Mouse (Mus musculus) kidney, adult 8-10 months (tissue): ENCODE measurements around the gene Klhdc3.

Experiments
- DNase-seq, 2 experiments: peaks; one replicate each; pipeline ENCODE4 v3.0.0; 2022

The Klhdc3 gene

DNA sequence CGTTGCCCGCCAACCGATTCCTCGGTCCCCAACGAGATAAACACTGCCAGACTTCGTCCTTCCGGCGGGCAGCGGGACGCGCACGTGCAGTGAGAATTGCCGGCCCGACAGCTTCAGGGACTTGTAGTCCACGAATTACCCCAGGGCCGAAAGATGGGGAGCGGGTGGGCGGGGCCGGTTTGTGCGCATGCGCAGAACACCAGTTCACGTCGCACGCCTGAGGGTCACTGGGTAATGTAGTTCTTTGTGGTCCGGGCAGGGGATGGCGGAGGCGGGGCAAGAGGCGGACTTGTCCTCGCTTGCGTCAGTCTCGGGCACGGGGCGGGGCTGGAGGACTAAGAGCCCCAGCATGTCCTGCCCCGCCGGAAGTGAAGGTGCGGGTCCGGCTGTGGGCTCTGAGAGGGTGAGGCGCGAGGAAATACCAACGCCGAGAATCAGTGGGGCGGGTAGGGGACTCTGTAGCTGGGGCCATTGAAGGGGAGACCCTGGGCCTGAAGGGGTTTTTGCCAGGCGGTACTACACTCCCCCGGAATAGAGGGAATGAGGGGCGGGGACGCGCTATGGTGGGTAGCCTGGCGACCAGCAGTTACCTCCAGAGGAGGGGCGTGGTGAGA is at the start of gene Klhdc3:
TSS of gene Klhdc3 (minus strand) at position 155 of the 614 bp plus-strand sequence.
- DNase-seq, result peak; percentile 98

DNA sequence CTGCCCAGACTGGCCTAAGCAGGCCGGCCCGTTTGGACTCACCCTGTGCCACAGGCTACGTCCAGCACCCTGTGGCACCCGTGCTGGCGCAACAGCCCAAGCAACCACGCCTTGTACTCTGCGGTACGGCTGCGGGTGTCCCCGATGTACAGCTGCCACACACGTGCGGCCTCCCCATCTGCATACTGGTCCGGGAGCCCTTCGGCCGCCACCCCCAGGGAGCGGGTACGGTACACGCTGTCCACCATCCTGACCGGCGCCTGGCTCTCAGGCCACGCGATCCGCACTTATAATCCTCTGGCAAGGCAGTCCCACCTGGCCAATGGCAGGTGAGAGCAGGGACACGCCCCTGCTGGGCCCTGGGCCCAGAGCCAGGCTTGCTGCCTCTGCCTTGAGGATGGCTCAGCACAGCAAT is 48.2 kb upstream of the Klhdc3 start, which contains the start of gene Gnmt:
TSS of gene Gnmt (minus strand) at position 265 of the 415 bp plus-strand sequence.
- DNase-seq, result peak; percentile 90 to 92

DNA sequence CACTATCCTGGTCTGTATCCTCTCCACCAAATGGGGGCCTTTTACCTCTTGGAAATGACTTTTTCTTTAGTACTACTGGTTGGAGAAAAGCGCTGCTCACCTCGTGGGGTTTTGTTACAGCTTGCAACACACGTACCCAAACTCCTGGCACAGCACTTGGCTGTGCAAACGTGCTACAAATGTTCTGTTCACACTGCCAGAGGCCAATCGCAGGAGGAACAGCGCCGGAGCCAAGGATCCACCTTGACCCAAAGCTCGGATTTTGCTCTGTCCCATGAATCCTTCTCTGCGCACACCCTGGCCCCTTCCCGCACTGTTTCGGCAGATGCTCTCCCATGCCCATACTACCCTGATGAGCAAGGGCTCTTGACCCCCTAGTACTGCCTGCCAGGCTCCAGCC is 47.8 kb upstream of the Klhdc3 start:
- DNase-seq, result no peak

DNA sequence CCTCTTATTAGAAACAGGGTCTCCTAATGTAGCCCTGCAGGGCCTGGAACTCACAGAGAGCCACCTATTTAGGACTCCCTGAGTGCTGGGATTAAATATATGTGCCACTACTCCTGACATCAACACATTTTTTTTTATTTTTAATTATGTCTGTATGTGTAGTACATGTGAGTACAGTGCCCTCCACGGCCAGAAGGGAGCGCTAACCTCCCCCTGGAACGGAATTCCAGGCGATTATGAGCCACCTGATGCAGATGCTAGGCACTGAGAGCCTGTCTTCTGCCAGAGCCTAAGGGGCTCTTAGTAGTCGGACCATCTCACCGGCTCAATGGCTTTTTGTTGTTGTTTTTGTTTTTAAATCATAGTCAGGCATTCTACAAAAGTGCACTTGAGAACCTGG is 47.3 kb upstream of the Klhdc3 start:
- DNase-seq, result peak in 1 of 2 experiments; percentile 67

DNA sequence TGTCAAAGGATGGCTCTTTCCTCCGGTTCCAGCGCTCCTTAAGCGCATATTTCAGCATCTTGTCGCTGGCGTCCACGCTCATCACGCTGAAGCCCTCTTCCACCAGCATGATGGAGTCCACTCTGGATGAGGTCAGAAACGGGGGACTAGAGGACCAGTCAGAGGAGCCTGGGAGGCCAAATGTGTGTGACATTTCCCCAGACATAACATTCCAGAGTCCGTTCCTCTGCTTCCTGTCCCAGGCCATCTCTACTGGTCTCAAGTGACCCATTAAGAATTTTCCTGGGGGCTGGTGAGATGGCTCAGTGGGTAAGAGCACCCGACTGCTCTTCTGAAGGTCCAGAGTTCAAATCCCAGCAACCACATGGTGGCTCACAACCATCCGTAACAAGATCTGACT is 46.6 kb upstream of the Klhdc3 start:
- no peak for DNase-seq

DNA sequence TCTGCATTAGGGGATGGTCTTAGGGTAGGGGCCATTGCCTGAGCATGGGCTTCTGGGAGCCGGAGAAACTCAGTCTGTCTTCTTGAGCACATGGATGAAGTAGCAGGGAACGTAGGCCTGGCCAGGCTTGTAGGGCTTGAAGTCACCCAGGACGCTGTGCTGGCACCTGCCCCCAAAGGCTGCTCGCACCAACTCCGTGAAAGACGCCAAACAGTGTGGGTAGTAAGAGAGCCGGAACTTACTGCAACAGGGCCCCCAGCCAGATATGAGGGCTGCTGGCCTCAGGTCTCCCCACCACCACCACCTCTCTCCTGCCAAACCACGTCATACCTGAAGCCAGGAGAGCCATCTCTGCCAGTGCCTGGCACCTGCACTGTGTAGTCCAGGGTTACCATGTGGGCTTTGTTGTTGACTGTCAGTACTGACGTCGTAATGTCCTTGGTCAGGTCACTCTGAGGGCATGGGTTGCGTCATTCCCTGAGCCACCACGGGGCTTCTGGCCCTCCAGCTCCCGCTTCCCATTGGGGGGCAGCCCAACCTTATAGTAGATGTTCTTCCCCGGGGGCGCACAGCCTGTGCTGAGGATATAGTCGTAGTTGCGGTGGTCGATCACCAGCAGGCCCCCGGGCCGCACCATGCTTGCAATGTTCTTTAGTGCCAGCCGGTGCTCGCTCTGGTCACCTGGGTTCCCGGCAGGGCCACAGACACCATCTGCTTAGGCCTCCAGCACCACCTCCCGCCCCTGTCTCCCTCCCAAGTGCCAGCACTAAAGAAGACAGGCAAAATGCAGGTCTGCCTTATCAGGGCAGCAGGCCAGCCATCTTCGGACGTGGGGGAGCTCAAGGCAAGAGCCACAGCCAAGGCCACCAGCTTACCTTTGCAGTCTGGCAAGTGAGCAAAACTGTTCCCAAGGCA is 45.3 kb upstream of the Klhdc3 start:
- DNase-seq, result no peak

DNA sequence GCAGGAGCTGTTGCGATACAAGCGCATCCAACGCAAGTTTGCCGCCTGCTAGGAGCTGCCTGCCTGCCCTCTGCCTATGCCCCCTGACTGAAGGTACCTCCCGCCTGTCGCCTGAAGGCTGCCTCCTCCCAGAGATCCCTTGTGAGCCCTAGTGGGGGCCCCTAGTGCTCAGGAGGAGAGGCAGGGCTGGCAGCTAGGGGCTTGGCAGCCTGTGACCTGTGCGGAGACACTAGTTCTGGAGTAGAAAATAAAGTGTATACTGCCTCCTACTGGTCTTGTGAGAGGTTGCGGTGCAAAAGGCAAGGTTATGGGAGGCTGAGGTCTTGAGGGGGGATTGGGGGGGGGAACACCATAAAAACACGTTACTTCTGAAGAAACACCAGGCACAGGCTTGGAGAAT is 44.6 kb upstream of the Klhdc3 start:
- no peak for DNase-seq

DNA sequence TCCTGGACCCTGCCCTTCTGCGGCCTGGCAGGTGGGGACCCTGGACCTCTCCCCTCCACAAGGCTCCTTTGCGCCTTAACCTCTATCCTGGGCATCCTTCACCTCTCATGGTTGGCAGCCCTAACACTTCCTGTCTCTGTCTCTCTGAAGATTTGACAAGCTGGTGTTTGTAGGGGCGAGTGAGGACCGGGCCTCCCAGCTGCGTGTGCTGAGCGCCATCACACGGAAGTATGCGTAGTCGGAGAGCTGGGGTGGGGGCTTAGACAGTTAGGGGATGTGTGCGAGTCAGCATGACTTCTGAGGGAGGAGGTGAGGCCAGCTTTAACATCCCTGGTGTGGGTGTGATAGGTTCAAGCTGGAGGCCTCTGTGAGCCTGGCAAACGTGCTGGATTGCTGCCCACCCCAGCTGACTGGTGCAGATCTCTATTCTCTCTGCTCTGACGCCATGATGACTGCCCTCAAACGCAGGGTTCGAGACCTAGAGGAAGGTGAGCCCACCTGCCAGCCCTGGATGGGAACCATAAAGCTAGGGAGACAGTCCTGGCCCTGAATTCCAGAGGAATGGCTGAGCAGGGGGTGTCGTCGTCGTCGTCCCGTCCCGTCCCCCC is 43.9 kb upstream of the Klhdc3 start:
- no peak for DNase-seq

DNA sequence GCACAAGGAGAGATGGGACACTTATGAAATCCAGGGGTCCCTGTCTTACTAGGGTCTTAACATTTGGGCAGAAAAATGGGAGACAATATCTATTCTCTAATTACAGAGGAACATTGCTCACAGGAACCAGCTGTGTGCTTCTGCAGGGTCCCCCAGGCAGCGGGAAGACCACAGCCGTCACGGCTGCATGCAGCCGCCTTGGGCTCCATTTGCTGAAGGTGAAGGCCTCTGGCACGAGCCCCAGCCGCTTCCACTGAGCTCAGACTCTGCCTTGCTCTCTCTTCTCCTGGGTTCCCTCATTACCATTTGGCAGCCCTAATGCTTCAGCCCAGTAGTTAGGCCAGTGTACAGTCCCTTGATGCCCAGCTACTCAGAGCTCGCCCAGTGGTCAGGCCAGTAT is 40.4 kb upstream of the Klhdc3 start:
- DNase-seq, result no peak

DNA sequence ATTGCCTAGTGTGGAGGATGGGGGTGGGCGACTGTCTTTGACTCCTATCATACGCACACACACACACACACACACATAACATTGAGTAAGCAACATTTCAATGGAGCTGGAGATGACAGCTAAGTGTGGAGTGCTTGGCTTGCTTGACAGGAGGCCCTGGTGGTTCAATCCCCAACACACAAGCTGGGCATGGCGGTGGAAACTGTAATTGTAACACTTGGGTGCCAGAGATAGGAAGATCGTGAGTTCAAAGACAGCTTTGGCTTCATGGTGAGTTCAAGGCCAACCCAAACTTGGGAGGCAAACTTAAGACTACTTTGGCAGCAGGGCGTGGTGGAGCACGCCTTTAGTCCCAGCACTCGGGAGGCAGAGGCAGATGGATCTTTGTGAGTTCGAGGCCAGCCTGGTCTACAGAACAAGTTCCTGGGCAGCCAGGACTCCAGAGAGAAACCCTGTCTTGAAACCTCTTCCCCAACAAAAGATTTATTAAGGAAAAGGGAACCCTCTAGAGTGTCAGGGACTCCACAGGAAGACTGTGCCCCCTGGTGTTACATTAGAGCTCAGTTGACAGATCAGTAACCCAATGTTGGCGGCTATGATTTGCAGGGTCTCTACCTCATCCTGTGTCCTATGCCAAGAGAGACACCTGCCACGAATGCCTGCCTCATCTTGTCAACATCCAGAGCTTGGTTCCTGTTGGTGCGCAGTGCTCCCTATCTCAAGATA is 34.2 kb upstream of the Klhdc3 start:
- DNase-seq, result no peak

DNA sequence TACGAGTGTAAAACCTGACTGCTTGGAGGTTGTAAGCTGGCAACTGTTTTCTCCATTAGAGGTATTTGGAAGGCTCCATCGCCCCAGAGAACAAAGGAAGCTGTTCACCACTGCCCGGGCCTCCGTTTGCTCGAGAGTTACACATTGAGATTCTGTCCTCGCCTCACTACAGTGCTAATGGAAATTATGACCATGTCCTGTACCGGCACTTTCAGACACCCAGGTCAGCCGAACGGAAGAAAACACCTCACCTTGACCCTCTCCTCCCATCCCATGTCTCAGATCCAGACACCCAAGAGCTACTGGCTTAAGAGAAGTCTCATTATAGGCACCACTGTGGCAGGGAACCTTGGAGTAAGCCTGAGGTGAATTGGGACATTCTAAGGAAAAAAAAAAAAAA is 33.1 kb upstream of the Klhdc3 start:
- no peak for DNase-seq

DNA sequence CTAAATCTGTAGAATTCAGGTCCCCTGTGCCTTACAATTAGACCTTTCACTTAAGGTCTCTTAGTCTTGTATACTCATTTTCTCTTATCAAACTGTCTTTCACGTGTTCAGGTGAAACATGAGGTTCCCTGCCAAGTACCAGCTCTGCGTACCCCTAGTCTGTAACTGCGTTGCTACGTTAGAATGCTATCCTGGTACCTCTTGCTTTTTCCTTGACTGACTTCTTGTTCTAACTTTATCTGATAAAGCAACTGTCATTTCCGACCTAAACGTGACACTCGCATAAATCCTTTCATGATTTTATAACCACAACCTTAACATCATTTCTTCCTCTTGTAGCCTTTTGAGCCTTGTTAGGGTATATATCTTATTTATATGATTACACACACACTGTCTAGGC is 31.7 kb upstream of the Klhdc3 start:
- DNase-seq, result no peak

DNA sequence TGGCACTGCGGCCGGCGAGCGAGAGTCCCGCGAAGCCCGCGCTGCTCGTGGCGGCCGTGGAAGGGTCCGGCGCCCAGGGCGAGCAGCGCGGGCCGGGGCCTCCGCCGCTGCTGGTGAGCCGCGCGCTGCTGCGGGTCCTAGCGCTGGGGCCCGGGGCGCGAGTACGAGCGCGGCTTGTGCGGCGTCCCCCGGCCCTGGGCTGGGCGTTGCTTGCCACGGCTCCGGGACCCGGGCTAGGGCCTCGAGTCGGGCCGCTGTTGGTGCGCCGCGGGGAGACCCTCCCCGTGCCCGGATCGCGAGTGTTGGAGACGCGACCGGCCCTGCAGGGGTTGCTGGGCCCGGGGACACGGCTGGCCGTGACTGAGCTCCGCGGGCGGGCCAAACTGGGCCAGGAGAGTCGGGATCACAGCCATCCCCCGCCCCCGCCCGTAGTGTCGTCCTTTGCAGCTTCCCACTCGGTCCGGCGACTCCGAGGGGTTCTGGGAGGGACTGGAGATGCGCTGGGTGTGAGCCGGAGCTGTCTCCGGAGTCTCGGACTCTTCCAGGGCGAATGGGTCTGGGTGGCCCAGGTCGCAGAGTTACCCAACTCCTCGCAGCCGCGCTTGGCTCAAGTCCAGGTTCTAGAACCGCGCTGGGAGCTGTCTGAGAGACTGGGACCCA is 31.0 kb upstream of the Klhdc3 start:
- peak; percentile 38 to 52 for DNase-seq

DNA sequence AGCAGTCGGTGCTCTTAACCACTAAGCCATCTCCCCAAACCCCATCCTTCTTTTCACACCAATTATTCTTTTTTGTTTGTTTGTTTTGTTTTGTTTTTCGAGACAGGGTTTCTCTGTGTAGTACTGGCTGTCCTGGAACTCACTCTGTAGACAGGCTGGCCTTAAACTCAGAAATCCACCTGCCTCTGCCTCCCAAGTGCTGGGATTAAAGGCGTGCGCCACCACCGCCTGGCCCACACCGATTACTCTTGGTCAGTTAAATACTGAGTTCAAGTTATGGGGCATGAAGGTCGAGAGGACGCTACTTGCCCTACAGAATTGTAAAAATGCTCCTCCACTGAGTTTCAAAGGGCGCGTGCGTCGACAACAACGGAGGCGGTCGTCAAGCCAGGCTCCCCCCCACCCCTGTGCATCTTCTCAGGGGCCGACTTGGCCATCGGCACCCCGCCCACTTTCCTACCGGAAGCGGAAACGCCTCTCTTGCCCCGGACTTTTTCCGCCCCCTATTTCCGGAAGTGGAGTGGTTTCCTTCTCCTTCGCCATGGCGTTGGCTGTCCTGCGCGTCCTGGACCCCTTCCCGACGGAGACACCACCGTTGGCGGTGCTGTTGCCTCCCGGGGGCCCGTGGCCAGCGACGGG is 30.4 kb upstream of the Klhdc3 start, which contains the start of gene Pex6:
TSS of gene Pex6 (plus strand) at position 505 of the 639 bp plus-strand sequence.
- DNase-seq, result peak; percentile 90 to 93

DNA sequence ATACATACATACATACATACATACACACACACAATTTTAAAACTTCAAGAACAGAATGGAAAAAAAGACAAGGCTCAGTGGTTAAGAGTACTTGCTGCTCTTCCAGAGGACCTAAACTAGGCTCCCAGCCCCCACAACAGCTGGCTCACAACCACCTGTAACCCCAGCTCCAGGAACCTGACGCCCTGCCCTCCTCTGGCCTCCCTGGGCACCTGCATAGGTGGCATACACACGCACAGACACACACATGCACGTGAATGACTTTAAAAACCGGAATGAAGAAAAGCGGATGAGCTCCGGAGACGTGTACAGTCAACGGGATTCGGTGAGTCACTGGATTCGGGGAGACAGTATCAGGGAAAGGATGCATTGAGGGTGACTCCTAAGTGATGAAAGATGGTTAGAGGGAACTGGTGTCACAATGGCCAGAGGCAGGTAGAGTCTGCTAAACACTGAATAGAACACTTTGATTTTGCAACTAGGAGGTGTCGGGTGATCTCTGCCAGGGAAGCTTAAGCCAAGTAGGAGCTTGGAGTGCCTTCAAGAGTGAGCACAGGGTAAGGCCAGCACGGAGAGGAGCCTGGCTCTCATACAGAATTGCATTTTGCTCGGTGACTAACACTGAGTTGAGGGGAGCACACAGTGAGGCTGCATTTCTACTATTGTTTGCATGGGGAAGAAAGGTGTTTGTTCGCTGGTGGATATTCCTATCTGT is 25.8 kb upstream of the Klhdc3 start:
- no peak for DNase-seq

DNA sequence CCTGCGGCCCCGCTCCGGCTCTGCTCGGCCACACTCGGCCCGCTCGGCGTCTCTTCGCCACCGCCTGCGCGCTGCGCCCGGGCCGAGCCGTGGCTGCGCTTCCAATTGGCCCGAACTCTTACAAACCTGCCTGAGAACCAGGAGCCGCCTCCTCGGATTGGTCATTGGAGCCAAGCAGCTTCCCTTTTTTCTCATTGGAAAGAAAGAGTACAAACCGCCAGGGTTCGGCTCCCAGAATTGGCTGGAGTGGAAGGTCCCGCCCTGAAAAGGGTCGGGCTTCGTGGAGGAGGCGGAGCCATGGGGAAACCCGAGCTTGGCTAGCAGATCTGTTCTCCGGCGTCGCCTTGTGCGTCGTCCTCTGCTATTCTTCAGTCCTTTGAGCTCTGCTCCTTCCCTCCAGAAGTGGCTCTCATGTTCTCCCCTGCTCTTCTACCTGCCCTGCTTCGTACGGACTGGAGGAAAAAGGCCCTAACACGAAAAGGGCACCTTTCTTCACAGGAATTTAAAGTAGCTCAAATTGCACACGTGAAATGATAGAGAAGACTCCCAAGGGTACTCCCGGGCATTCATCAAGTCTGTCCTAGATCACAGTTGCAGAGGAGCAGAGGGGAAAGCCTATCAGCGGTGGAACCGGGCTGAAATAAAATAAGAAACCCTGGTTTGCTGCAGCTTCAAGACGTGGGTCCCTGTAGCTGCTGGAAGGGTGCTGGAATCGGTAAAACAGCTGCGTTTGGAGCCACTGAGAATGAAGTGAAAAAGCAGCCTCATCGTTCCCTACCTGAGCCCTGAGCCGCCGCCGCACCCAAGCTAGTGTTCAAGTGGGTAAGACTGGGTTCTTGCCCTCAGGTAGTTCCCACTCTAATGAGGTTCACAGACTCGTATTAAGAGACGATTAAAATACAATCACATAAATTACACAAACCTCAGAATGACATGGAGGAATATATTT is 24.4 kb upstream of the Klhdc3 start, which contains the start of gene Ppp2r5d:
TSS of gene Ppp2r5d (minus strand) at position 225 of the 949 bp plus-strand sequence.
- peak; percentile 98 for DNase-seq

DNA sequence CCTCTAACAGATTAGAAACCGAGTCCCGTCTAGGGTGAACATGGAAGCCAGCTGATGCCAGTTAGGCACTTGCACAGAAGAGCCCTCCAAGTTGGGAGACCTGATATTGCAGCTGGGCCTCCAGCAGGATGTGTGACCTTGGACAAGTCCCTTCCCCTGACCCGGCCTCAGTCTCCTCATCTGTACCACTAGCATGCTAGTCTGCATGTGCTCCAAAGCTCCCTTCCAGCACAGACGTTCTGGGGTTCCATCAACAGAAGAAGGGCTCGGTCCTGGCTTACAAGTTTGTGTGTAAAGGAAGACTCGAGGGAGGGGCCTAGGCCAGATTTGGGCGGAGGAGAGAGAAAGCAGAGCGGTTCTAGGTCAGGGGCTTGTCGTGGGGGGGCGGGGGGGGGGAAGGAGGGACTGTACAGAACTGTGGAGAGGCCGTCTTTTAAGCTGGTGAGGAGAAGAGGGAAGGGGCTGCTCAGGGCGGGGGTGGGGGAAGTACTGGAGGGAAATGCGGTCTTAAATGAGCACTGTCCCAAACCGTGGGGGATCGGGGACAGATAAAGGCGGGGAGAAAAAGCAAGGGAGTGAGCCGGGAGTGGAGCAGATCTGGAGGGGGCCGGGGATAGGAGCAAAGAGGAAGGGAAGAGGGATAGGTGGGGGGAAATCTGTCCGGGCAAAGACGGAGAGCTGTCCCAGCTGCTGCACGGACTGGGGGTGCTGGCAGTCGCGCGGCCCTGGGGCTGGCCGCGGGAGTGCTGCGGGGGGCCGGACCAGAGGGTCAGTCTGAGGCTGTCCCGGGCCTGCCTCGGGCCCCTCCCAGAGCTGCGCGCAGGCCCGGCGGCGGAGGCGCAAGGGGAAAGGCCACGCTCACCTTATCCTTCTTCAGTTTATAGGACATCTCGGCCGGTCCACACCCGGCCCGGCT is 23.5 kb upstream of the Klhdc3 start:
- no peak for DNase-seq

DNA sequence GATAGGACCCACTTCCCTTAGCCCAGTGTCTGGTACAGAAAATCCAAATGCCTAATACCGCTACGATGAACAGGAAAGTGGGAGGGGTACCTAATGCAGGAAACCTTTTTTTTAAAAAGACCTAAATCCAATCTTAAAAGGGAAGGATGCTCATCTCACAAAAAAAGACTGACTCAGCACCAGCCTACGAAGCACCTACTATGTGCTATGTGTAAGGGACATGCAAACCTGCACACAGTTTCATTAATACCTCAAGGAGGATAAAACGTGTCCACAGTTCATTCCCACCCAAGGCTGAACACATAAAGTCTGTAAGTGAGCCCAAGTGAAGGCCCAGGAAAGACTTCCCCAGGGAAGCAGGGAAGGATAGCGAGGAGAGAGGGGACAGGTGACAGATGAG is 21.8 kb upstream of the Klhdc3 start:
- no peak for DNase-seq

DNA sequence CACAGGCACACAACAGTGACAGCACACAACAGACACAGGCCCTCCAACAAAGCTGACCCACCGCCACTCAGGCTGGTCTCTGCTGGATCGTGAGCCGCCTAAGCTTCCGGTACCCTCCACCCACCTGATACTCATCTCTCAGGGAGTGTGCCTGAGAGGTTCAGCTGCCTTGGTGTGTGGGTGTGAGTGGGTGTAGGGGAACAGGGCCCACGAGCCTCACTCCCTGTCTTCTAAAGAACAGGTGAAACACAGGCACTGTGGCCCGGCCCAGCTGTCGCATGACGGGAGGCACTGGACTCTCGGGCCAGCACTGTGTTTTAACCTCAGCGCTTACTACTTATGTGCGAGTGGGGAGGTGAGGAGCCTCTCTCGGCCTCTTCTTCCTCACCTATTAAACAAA is 21.4 kb upstream of the Klhdc3 start:
- no peak for DNase-seq
